Mouse (Mus musculus): ENCODE measurements around the gene Chka. TPM values are rescaled to one million over a fixed set of nuclear protein-coding genes. Genes with fewer than 3 reads are reported as not detected.

The Chka gene
- polyA plus RNA-seq, 1 experiment, result 35.5 TPM

DNA sequence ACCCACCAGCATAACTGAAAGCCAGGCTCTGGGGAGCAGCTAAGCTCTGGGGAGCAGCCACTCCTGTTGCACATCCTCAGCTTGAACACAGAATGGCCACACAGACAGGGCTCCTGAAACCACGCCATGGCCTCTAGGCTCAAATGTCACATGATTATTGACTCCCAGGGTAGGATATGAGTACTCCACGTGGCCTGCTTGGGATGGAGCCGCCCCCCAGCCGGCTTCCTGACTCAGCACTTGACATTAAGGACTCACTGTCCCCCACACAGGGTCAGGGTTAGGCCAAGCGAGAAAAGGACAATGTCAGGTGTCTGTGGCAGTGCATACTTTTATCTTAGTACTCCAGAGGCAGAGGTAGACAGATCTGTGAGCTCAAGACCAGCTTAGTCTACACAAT lies 58.6 kb downstream of the Chka start:
- H3K4me2 ChIP-seq (ENCODE audit: low read depth), result no peak overlapping the region
- TF ChIP-seq E2F4 (IDR thresholded peaks at IDR 0.05; ENCODE audit: insufficient read depth), result no peak
- TF ChIP-seq MYOG (IDR thresholded peaks at IDR 0.05; ENCODE audit: control insufficient read depth in 1 of 3, insufficient read depth in 1 of 3, insufficient read length in 2 of 3, low read depth in 2 of 3), result no peak
- no peak for TF ChIP-seq SRF (IDR thresholded peaks at IDR 0.05; ENCODE audit: control insufficient read depth, insufficient read length, low read depth)
- TF ChIP-seq TCF12 (IDR thresholded peaks at IDR 0.05; ENCODE audit: insufficient read depth, poor library complexity, severe bottlenecking), result no peak
- no peak for TF ChIP-seq TCF3 (IDR thresholded peaks at IDR 0.05; ENCODE audit: insufficient read length, low read depth)
- no peak for TF ChIP-seq USF1 (IDR thresholded peaks at IDR 0.05; ENCODE audit: low read depth)
- no peak for TF ChIP-seq REST (IDR thresholded peaks at IDR 0.05; ENCODE audit: insufficient read depth, insufficient read length)
- peaks cover 30% of the 10 kb centered on the region for H3K79me2 ChIP-seq (ENCODE audit: control insufficient read depth, insufficient read depth)
- H3K4me3 ChIP-seq, result no peak overlapping the region
- H3K27me3 ChIP-seq (ENCODE audit: control insufficient read depth, insufficient read depth, insufficient read length), result no peaks in the 10 kb centered on the region
- H3ac ChIP-seq (ENCODE audit: control insufficient read depth, insufficient read length), result no peak overlapping the region
- H3K36me3 ChIP-seq (ENCODE audit: control insufficient read depth, insufficient read depth), result no peaks in the 10 kb centered on the region

DNA sequence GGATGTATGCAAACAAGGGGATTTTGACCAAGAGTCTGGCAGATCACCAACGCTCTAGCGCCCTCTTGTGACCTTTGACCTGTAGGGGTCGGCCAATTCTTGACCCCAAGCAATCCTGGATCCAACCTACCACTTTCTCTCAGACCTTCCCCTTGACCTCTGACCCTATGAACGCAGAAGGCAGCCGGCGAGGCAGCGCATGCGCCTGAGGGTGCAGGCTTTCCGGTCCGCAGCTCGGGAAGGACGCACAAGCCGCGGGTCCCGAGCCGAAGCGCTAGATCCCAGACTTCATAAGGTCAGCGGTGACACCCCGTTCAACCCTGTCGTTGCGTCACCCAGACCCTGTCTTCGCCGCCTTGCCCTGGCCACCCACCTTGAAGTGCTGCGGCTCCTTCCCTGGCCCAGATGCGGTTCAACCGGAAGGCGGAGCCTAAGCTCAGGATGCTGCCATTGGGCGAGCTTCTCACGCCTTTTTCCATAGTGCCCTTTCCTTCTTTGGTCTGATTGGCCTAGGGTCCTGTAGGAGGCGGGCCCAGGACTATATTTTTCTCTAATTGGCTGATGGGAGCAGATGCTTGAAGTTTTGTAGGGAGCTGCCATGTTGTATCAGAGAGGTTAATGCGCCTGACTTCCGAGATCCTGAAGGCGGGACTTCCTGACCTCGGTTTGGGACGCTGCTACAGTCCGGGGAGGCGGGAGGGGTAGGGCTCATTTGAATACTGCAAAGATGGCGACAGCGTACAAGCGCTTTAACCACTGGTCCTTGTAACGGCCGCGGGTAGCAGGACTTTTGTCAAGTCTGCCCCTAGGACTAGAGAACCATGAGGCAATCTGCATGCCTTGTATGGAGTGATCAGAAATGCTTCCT lies 61.0 kb downstream of the Chka start, which contains the start of gene Ndufs8:
Gene Ndufs8, minus strand, starts transcription at position 438 of the 868 bp plus-strand sequence.
- Histone ChIP-seq H3ac (ENCODE audit: control insufficient read depth, insufficient read length) (peak within 1 kb of the TSS; percentile 61), H3K36me3 (ENCODE audit: control insufficient read depth, insufficient read depth) (no peaks in the 10 kb centered on the region), H3K79me2 (ENCODE audit: control insufficient read depth, insufficient read depth) (peaks cover 14% of the 10 kb centered on the region), H3K4me3 (peak within 1 kb of the TSS; percentile 52), H3K4me2 (ENCODE audit: low read depth) (peak within 1 kb of the TSS; percentile 99), H3K27me3 (ENCODE audit: control insufficient read depth, insufficient read depth, insufficient read length) (no peaks in the 10 kb centered on the region)
- TF ChIP-seq SRF (IDR thresholded peaks at IDR 0.05; ENCODE audit: control insufficient read depth, insufficient read length, low read depth), result no peak
- peak; percentile 73 for TF ChIP-seq POLR2A (IDR thresholded peaks at IDR 0.05; ENCODE audit: insufficient read length, low read depth)
- TF ChIP-seq POLR2AphosphoS2 (IDR thresholded peaks at IDR 0.05; ENCODE audit: insufficient read length, low read depth), result peak; percentile 83
- no peak for TF ChIP-seq TCF3 (IDR thresholded peaks at IDR 0.05; ENCODE audit: insufficient read length, low read depth)
- peak; percentile 64 for TF ChIP-seq E2F4 (IDR thresholded peaks at IDR 0.05; ENCODE audit: insufficient read depth)
- 0 out of 2 replicates have a peak, but pooled peaks have one; percentile 4 for TF ChIP-seq CEBPB (IDR thresholded peaks at IDR 0.05; ENCODE audit: insufficient read depth, poor library complexity, severe bottlenecking)
- TF ChIP-seq USF1 (IDR thresholded peaks at IDR 0.05; ENCODE audit: low read depth), result no peak

- peak overlapping the region; percentile 52 for H3K4me3 ChIP-seq
- TF ChIP-seq E2F4 (IDR thresholded peaks at IDR 0.05; ENCODE audit: insufficient read depth) (no peak), TCF3 (IDR thresholded peaks at IDR 0.05; ENCODE audit: insufficient read length, low read depth) (no peak), MAX (IDR thresholded peaks at IDR 0.05; ENCODE audit: low read depth) (no peak), REST (IDR thresholded peaks at IDR 0.05; ENCODE audit: insufficient read depth, insufficient read length) (no peak), MYOG (IDR thresholded peaks at IDR 0.05; ENCODE audit: control insufficient read depth in 1 of 3, insufficient read depth in 1 of 3, insufficient read length in 2 of 3, low read depth in 2 of 3) (no peak), USF1 (IDR thresholded peaks at IDR 0.05; ENCODE audit: low read depth) (no peak), CEBPB (IDR thresholded peaks at IDR 0.05; ENCODE audit: insufficient read depth, poor library complexity, severe bottlenecking) (no peak), POLR2A (IDR thresholded peaks at IDR 0.05; ENCODE audit: insufficient read length, low read depth) (peak; percentile 12), SRF (IDR thresholded peaks at IDR 0.05; ENCODE audit: control insufficient read depth, insufficient read length, low read depth) (no peak), MYOD1 (IDR thresholded peaks at IDR 0.05; ENCODE audit: control insufficient read depth in 1 of 3, insufficient read length in 2 of 3, low read depth in 2 of 3) (no peak), POLR2AphosphoS2 (IDR thresholded peaks at IDR 0.05; ENCODE audit: insufficient read length, low read depth) (peak; percentile 23), TCF12 (IDR thresholded peaks at IDR 0.05; ENCODE audit: insufficient read depth, poor library complexity, severe bottlenecking) (no peak)
- H3K27me3 ChIP-seq (ENCODE audit: control insufficient read depth, insufficient read depth, insufficient read length), result no peaks in the 10 kb centered on the region
- peak overlapping the region; percentile 61 for H3ac ChIP-seq (ENCODE audit: control insufficient read depth, insufficient read length)
- peak overlapping the region; percentile 73 for H3K4me2 ChIP-seq (ENCODE audit: low read depth)
- H3K79me2 ChIP-seq (ENCODE audit: control insufficient read depth, insufficient read depth), result peaks cover 14% of the 10 kb centered on the region
- H3K36me3 ChIP-seq (ENCODE audit: control insufficient read depth, insufficient read depth), result no peaks in the 10 kb centered on the region
These were observed 62.1 kb downstream of the Chka start for GRCm38 (mm10) chr19:3913692-3914091.

GRCm38 (mm10) chr19:3914535-3914934 lies 63.0 kb downstream of the Chka start:
- no peak overlapping the region for H3ac ChIP-seq (ENCODE audit: control insufficient read depth, insufficient read length)
- no peak overlapping the region for H3K4me2 ChIP-seq (ENCODE audit: low read depth)
- H3K4me3 ChIP-seq, result no peak overlapping the region
- no peaks in the 10 kb centered on the region for H3K36me3 ChIP-seq (ENCODE audit: control insufficient read depth, insufficient read depth)
- H3K79me2 ChIP-seq (ENCODE audit: control insufficient read depth, insufficient read depth), result peaks cover 14% of the 10 kb centered on the region
- TF ChIP-seq MAX (IDR thresholded peaks at IDR 0.05; ENCODE audit: low read depth), result no peak
- no peak for TF ChIP-seq TCF12 (IDR thresholded peaks at IDR 0.05; ENCODE audit: insufficient read depth, poor library complexity, severe bottlenecking)
- no peak for TF ChIP-seq E2F4 (IDR thresholded peaks at IDR 0.05; ENCODE audit: insufficient read depth)
- no peak for TF ChIP-seq USF1 (IDR thresholded peaks at IDR 0.05; ENCODE audit: low read depth)
- no peak for TF ChIP-seq POLR2A (IDR thresholded peaks at IDR 0.05; ENCODE audit: insufficient read length, low read depth)
- TF ChIP-seq REST (IDR thresholded peaks at IDR 0.05; ENCODE audit: insufficient read depth, insufficient read length), result no peak
- no peak for TF ChIP-seq MYOD1 (IDR thresholded peaks at IDR 0.05; ENCODE audit: control insufficient read depth in 1 of 3, insufficient read length in 2 of 3, low read depth in 2 of 3)
- TF ChIP-seq CEBPB (IDR thresholded peaks at IDR 0.05; ENCODE audit: insufficient read depth, poor library complexity, severe bottlenecking), result no peak
- no peak for TF ChIP-seq TCF3 (IDR thresholded peaks at IDR 0.05; ENCODE audit: insufficient read length, low read depth)
- TF ChIP-seq SRF (IDR thresholded peaks at IDR 0.05; ENCODE audit: control insufficient read depth, insufficient read length, low read depth), result no peak
- no peak for TF ChIP-seq MYOG (IDR thresholded peaks at IDR 0.05; ENCODE audit: control insufficient read depth in 1 of 3, insufficient read depth in 1 of 3, insufficient read length in 2 of 3, low read depth in 2 of 3)
- no peak for TF ChIP-seq POLR2AphosphoS2 (IDR thresholded peaks at IDR 0.05; ENCODE audit: insufficient read length, low read depth)
- H3K27me3 ChIP-seq (ENCODE audit: control insufficient read depth, insufficient read depth, insufficient read length), result no peaks in the 10 kb centered on the region
